Mouse (Mus musculus) CH12.LX (cell line): ENCODE measurements around the gene Mrpl20.

Source experiments
- CHD2 ChIP-seq: IDR thresholded peaks from 2 replicates; pipeline ENCODE4 v1.6.1; 2011; ENCODE audit warnings: low read length, improper control_type of control experiment
- CTCF ChIP-seq, 2 experiments: IDR thresholded peaks in 1 of 2; conservative IDR thresholded peaks in 1 of 2; 2 replicates each; pipeline ENCODE4 v1.5.1; 2011 to 2012; ENCODE audit warnings: low read depth in 2 of 2, low read length in 2 of 2, improper control_type of control experiment in 1 of 2, inconsistent platforms in 1 of 2, mild to moderate bottlenecking in 1 of 2, moderate library complexity in 1 of 2
- E2F4 ChIP-seq: IDR thresholded peaks from 2 replicates; pipeline ENCODE4 v1.6.1; 2011; ENCODE audit warnings: low read depth, low read length, improper control_type of control experiment; ENCODE audit not compliant: insufficient replicate concordance
- EP300 ChIP-seq: IDR thresholded peaks from 2 replicates; pipeline ENCODE4 v1.6.1; 2011; ENCODE audit warnings: low read length, improper control_type of control experiment
- ETS1 ChIP-seq: conservative IDR thresholded peaks from 2 replicates; pipeline ENCODE4 v1.6.1; 2012; ENCODE audit warnings: low read depth, mild to moderate bottlenecking, inconsistent platforms, low read length, improper control_type of control experiment, moderate library complexity
- MAZ ChIP-seq: IDR thresholded peaks from 2 replicates; pipeline ENCODE4 v1.6.1; 2012; ENCODE audit warnings: low read depth, mild to moderate bottlenecking, inconsistent platforms, low read length, improper control_type of control experiment, moderate library complexity
- MXI1 ChIP-seq: IDR thresholded peaks from 2 replicates; pipeline ENCODE4 v1.6.1; 2011; ENCODE audit warnings: mild to moderate bottlenecking, low read depth, low read length, improper control_type of control experiment
- NELFE ChIP-seq: IDR thresholded peaks from 2 replicates; pipeline ENCODE4 v1.6.1; 2011; ENCODE audit warnings: low read depth, low read length, improper control_type of control experiment
- POLR2A ChIP-seq: IDR thresholded peaks from 2 replicates; pipeline ENCODE4 v1.6.1; 2011; ENCODE audit warnings: low read depth, mild to moderate bottlenecking, improper control_type of control experiment, low read length
- RCOR1 ChIP-seq: conservative IDR thresholded peaks from 2 replicates; pipeline ENCODE4 v1.6.1; 2012; ENCODE audit warnings: low read depth, mild to moderate bottlenecking, inconsistent platforms, low read length, improper control_type of control experiment
- TBP ChIP-seq: conservative IDR thresholded peaks from 2 replicates; pipeline ENCODE4 v1.6.1; 2011; ENCODE audit warnings: low read depth, low read length, improper control_type of control experiment
- TCF12 ChIP-seq: IDR thresholded peaks from 2 replicates; pipeline ENCODE4 v1.6.1; 2014; ENCODE audit warnings: low read depth, mild to moderate bottlenecking, inconsistent platforms, low read length, improper control_type of control experiment
- UBTF ChIP-seq: IDR thresholded peaks from 2 replicates; pipeline ENCODE4 v1.6.1; 2012; ENCODE audit warnings: low read depth, mild to moderate bottlenecking, inconsistent platforms, low read length, improper control_type of control experiment, moderate library complexity
- USF1 ChIP-seq: IDR thresholded peaks from 2 replicates; pipeline ENCODE4 v1.6.1; 2014; ENCODE audit warnings: low read depth, mild to moderate bottlenecking, inconsistent platforms, low read length, improper control_type of control experiment

DNA sequence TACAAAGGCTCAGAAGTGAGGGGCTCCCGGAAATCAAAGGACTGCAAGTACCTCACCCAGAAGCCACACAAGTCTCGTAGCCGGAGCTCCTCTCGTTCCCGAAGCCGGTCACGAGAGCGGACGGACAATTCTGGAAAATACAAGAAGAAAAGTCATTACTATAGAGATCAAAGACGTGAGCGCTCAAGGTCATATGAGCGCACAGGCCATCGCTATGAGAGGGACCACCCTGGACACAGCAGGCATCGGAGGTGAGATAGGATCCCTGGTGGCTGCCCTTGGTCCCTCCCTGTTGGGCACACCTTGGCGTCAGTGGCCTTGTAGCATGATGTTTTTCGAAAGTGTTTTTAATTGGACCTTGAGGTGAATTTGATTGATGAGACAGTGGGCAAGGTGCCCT lies 20.8 kb downstream of the Mrpl20 start:
- TF ChIP-seq CTCF (conservative IDR thresholded peaks at IDR 0.05 in 1 of 2, IDR thresholded peaks at IDR 0.05 in 1 of 2; ENCODE audit: low read depth in 2 of 2, low read length in 2 of 2) (no peak), EP300 (no peak), RCOR1 (no peak), POLR2A (no peak), CHD2 (no peak), TBP (no peak), E2F4 (no peak), NELFE (no peak), UBTF (no peak), MAZ (no peak), ETS1 (no peak), TCF12 (no peak), USF1 (no peak), MXI1 (no peak)
